In the genomic region with DNA sequence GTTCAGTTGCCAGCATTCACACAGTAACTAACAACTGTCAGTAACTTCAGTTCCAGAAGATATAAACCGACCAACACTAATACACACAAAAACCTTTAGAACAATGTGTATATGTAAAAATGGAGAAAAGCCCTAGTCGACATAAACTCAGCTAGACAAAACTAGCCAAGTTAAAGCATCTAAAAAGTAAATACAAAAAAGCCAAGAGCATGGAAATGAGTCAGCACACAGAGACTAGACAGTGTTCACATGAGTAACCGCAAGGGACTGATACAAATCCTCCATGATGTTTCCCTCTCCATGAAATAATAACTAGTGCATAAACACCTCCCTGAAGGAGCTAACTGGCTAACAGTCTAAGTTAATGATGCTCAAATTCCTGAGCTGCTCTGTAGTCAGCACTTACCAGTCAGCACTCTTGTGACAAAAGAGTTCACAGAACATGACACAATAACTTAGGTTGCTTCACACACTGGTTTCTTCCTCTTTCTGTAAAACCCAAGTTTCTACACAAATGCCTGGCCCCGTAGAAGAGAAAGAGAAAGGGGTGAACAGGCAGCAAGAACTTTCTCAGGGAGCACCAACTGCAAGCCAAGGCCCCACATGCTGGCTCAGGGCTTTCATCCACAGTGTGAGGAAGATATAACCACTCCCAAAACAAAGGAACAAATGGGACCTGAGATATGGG, we compare ENCODE assay signal across 13 mouse cellular contexts. TPM values are rescaled to one million over a fixed set of nuclear protein-coding genes. Genes with fewer than 3 reads are reported as not detected.
DNase-seq lines count a peak whose midpoint lies in the region; ATAC-seq and TF ChIP-seq lines count a peak whose summit lies in the region.
"Had no signal": no experiment of that assay in that cellular context is flagged by ENCODE, and none has a peak within 500 bp of the region (broad histone marks: within the 10 kb centered on the region; RNA-seq: fewer than 3 reads in every experiment).

No protein-coding gene starts in this region.

- H3K9ac ChIP-seq in liver, embryonic 15.5 days: no peak overlapping the region
- H3K9ac ChIP-seq: forebrain, embryonic 15.5 days; midbrain, embryonic 12.5 days had no signal

- in situ Hi-C loops in Patski (cut with MboI; ENCODE audit: low pct_unique_long_range_greater_than_20kb): no loop called here

- WGBS in liver, embryonic 15.5 days (ENCODE audit: insufficient replicate concordance): 61% methylated on average over 4 of the region's 4 CpGs
- WGBS in limb, embryonic 10.5 days: 93% methylated on average over 4 of the region's 4 CpGs

- peak; percentile 91 for ATAC-seq in Patski
- ATAC-seq in liver, embryonic 15.5 days (ENCODE audit: insufficient read depth): no peak
- ATAC-seq: forebrain, embryonic 15.5 days had no signal

- H3K27ac ChIP-seq in liver, embryonic 15.5 days (replicated peaks): peak overlapping the region; percentile 22; the same call in 1 of the 2 replicates
- no peak overlapping the region for H3K27ac ChIP-seq in limb, embryonic 10.5 days
- H3K27ac ChIP-seq: embryonic facial prominence, embryonic 10.5 days; forebrain, embryonic 15.5 days; midbrain, embryonic 12.5 days had no signal

- 0 out of 2 replicates have a peak overlapping the region, but pooled peaks have one; percentile 19 for H3K4me2 ChIP-seq in liver, embryonic 15.5 days
- H3K4me2 ChIP-seq: forebrain, embryonic 15.5 days; midbrain, embryonic 12.5 days had no signal

- H3K4me3 ChIP-seq in liver, embryonic 15.5 days (replicated peaks): no peak overlapping the region
- H3K4me3 ChIP-seq in limb, embryonic 10.5 days: no peak overlapping the region
- H3K4me3 ChIP-seq: embryonic facial prominence, embryonic 10.5 days; forebrain, embryonic 15.5 days; midbrain, embryonic 12.5 days had no signal

- no peaks in the 10 kb centered on the region for H3K9me3 ChIP-seq in liver, embryonic 15.5 days (replicated peaks)
- H3K9me3 ChIP-seq in limb, embryonic 10.5 days (replicated peaks): no peaks in the 10 kb centered on the region
- H3K9me3 ChIP-seq: embryonic facial prominence, embryonic 10.5 days; forebrain, embryonic 15.5 days; midbrain, embryonic 12.5 days had no signal

- CTCF ChIA-PET in Patski (lab: Charles Lee): interaction anchor here (0.6 to 1.5 kb wide), 4 partner anchors 8 to 18 kb away, joined by 3 to 4 read pairs (median 3); no protein-coding TSS in a partner anchor

- no peaks in the 10 kb centered on the region for H3K27me3 ChIP-seq in Patski
- H3K27me3 ChIP-seq in liver, embryonic 15.5 days: no peaks in the 10 kb centered on the region
- no peaks in the 10 kb centered on the region for H3K27me3 ChIP-seq in limb, embryonic 10.5 days (ENCODE audit: low read depth, poor library complexity, severe bottlenecking)
- H3K27me3 ChIP-seq: forebrain, embryonic 15.5 days; midbrain, embryonic 12.5 days had no signal

- peaks cover 10% of the 10 kb centered on the region; the same call in 1 of the 2 replicates for H3K4me1 ChIP-seq in liver, embryonic 15.5 days (replicated peaks)
- H3K4me1 ChIP-seq in limb, embryonic 10.5 days: no peaks in the 10 kb centered on the region
- H3K4me1 ChIP-seq: embryonic facial prominence, embryonic 10.5 days; forebrain, embryonic 15.5 days; midbrain, embryonic 12.5 days had no signal

- POLR2A ChIA-PET in Patski (lab: Charles Lee): no interaction called here

- no peak for TF ChIP-seq CTCF in Patski (IDR thresholded peaks at IDR 0.05)

- peak; percentile 61 to 62 for DNase-seq in B cell, adult 2 months
- DNase-seq in Patski (ENCODE audit: low read depth, low spot score): peak; percentile 77
- DNase-seq in monocyte, adult 2 months (ENCODE audit: low read depth in 1 of 2, low spot score in 2 of 2): peak; percentile 32 to 61
- DNase-seq in kidney, postnatal 25 days: no peak
- no peak for DNase-seq in limb, embryonic 10.5 days (ENCODE audit: low spot score)
- no peak for DNase-seq in urinary bladder, postnatal 4 days (ENCODE audit: low spot score in 2 of 2)
- DNase-seq: kidney, postnatal 4 days; right cerebral cortex, postnatal 4 days had no signal

- H3K36me3 ChIP-seq in liver, embryonic 15.5 days (replicated peaks): peaks cover 70% of the 10 kb centered on the region
- H3K36me3 ChIP-seq in limb, embryonic 10.5 days: peaks cover 82% of the 10 kb centered on the region

RNA-seq across cellular contexts. Expression of a gene that starts 52.6 kb away (rescaled TPM):
- polyA plus RNA-seq in Patski (2021): not detected
- 0.02 and 0.09 TPM in 2 replicates for polyA plus RNA-seq in liver, embryonic 15.5 days (2015; fragmentation: Nextera tagmentation; extraction: Ambion mirVana)
- polyA plus RNA-seq in limb, embryonic 10.5 days (2016; fragmentation: Nextera tagmentation; extraction: Ambion mirVana): 0.18 and 0.61 TPM in 2 replicates
- polyA plus RNA-seq: thymus, postnatal 0 days had no signal

Comparison
In these comparisons a context has a peak if more than half of its experiments do, and no peak if none do; other contexts are left out.
1. DNase-seq: peak in B cell, adult 2 months (2 of 2), Patski (single experiment) and monocyte, adult 2 months (2 of 2); none in kidney, postnatal 25 days (0 of 2), limb, embryonic 10.5 days (single experiment) and urinary bladder, postnatal 4 days (0 of 2).